Mouse (Mus musculus): ENCODE results near the gene Sort1.

DNA sequence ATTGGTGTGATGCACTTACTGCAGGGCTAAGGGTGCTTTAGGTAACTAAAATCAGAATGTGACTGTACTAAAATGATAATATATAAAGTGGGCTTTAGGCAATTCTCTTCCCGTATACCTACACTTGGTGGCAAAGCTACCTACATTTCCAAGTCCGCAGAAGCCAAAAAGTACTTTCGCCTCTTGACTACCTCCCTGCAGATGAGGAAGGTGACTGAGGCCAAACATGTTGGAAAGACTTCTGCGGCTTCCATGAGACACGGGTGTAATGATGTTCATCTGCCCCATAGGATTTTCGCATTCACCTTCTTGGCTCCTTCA is 681 bp upstream of the Sort1 start:
- TF ChIP-seq POLR2A (IDR thresholded peaks at IDR 0.05; ENCODE audit: borderline replicate concordance, extremely low read depth, low read depth, low read length) (no peak), CTCF (IDR thresholded peaks at IDR 0.05; ENCODE audit: insufficient read depth, low read length) (no peak)

Data from lung, adult 2 months (tissue).